Mouse (Mus musculus): ENCODE results near the gene Elovl5.

Elovl5 gene

GRCm38 (mm10) chr9:77928769-77929168, 11.6 kb downstream of the Elovl5 start:
- DNase-seq (ENCODE audit: low read depth): no peak

GRCm38 (mm10) chr9:77929296-77929695, 12.1 kb downstream of the Elovl5 start:
- no peak for DNase-seq (ENCODE audit: low read depth)

GRCm38 (mm10) chr9:77930036-77930859, 13.1 kb downstream of the Elovl5 start:
- DNase-seq (ENCODE audit: low read depth): no peak

- no peak for DNase-seq (ENCODE audit: low read depth)
Measured at GRCm38 (mm10) chr9:77930860-77931184, 13.7 kb downstream of the Elovl5 start.

- no peak for DNase-seq (ENCODE audit: low read depth)
Measured at GRCm38 (mm10) chr9:77931740-77932139, 14.6 kb downstream of the Elovl5 start.

- no peak for DNase-seq (ENCODE audit: low read depth)
Measured at GRCm38 (mm10) chr9:77935818-77936611, 18.9 kb downstream of the Elovl5 start.

GRCm38 (mm10) chr9:77937875-77938274, 20.7 kb downstream of the Elovl5 start:
- DNase-seq (ENCODE audit: low read depth): no peak

- peak; percentile 58 for DNase-seq (ENCODE audit: low read depth)
Measured at GRCm38 (mm10) chr9:77938761-77939553, 21.8 kb downstream of the Elovl5 start.

- DNase-seq (ENCODE audit: low read depth): no peak
Measured at GRCm38 (mm10) chr9:77939554-77939920, 22.4 kb downstream of the Elovl5 start.

GRCm38 (mm10) chr9:77941058-77941457, 23.9 kb downstream of the Elovl5 start:
- DNase-seq (ENCODE audit: low read depth): no peak

GRCm38 (mm10) chr9:77941836-77942235, 24.7 kb downstream of the Elovl5 start:
- no peak for DNase-seq (ENCODE audit: low read depth)

GRCm38 (mm10) chr9:77942411-77942810, 25.2 kb downstream of the Elovl5 start:
- DNase-seq (ENCODE audit: low read depth): no peak

- no peak for DNase-seq (ENCODE audit: low read depth)
Measured at GRCm38 (mm10) chr9:77943316-77943715, 26.2 kb downstream of the Elovl5 start.

GRCm38 (mm10) chr9:77944195-77944594, 27.0 kb downstream of the Elovl5 start:
- DNase-seq (ENCODE audit: low read depth): no peak

GRCm38 (mm10) chr9:77945792-77946666, 28.9 kb downstream of the Elovl5 start:
- DNase-seq (ENCODE audit: low read depth): no peak

- no peak for DNase-seq (ENCODE audit: low read depth)
Measured at GRCm38 (mm10) chr9:77948214-77948613, 31.1 kb downstream of the Elovl5 start.

- DNase-seq (ENCODE audit: low read depth): no peak
Measured at GRCm38 (mm10) chr9:77949753-77950268, 32.6 kb downstream of the Elovl5 start.

GRCm38 (mm10) chr9:77950841-77951475, 33.8 kb downstream of the Elovl5 start:
- DNase-seq (ENCODE audit: low read depth): no peak

GRCm38 (mm10) chr9:77951971-77952370, 34.8 kb downstream of the Elovl5 start:
- no peak for DNase-seq (ENCODE audit: low read depth)

GRCm38 (mm10) chr9:77953053-77953452, 35.9 kb downstream of the Elovl5 start:
- DNase-seq (ENCODE audit: low read depth): peak; percentile 29

- no peak for DNase-seq (ENCODE audit: low read depth)
Measured at GRCm38 (mm10) chr9:77954496-77954895, 37.3 kb downstream of the Elovl5 start.

Measured in fibroblast of lung, adult 2 months (primary cell).